Mouse (Mus musculus) cerebellum, postnatal 36 days (tissue): ENCODE results near the gene Sept4.

Source experiments
- DNase-seq, 2 experiments: peaks; one replicate each; pipeline ENCODE4 v3.0.0; 2021 to 2022; ENCODE audit warnings: mixed read lengths in 2 of 2

Sept4 gene

DNA sequence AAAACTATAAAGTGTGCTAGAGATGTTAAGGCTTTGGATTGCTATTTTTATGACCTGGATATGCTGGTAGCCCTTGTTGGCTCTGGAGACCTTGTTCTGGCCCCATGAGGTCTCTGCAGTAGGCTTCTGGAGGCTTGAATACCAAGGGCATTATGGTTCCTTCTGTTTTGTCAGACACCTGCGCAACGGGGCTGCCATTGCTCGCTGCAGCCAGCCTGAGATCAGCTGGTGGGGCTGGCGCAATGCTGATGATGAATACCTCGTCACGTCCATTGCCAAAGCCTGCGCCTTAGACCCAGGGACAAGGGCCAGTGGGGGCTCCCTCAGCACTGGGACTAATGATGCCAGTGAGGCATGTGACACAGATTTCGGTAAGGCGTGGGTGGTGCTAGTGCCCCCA lies 33.5 kb downstream of the Sept4 start:
- no peak for DNase-seq

- no peak for DNase-seq
These were observed 34.9 kb downstream of the Sept4 start for GRCm38 (mm10) chr11:87603571-87603970.

DNA sequence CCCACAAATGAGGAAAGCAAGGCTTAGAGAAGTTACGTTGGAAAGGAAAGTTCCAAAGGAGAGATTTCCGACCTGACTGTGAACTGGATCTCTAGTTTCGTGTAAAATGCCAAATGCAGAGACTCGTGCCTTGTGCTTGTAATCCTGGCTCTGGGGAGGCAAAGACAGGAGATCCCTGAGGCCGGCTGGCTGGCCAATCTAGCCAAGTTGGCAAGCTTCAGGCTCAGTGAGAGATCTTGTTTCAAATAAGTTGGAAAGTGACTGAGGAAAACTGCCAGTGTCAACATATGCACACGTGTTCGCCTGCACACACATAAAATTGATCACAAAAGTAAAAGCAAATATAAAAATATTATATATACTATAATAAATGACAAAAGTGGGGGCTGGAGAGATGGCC lies 40.6 kb downstream of the Sept4 start:
- peak in 1 of 2 experiments; percentile 30 for DNase-seq

DNA sequence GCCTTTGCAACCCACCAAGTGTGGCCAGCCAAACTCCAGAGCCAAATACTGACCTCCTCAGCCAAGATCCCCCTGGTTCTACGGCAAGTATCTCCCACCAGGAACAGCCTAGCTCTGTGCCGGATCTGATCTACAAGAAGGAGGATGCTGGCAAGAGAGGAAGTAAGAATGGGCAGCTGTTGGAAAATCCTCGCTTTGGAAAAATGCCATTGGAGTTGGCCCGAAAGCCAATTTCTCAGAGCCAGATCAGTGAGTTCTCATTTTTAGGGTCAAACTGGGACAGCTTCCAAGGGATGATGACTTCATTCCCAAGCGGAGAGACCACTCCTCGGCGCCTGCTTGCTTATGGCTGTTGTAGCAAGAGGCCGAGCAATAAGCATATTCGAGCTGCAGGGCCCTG lies 42.8 kb downstream of the Sept4 start:
- DNase-seq, result no peak

DNA sequence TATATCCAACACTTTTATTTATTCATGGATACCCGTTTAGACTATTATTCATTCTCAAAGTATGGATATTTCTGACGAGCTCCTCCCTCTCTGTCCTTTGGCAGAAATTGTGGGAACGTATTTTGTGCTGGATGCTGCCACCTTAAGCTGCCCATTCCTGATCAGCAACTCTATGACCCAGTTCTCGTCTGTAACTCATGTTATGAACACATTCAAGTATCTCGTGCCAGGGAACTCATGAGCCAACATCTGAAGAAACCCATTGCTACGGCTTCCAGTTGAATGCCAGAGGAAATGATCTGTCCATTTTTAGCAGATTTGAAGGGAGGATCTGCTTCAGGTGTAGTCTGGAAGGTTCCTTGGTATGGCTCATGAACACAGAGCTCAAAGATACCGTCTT lies 45.3 kb downstream of the Sept4 start:
- DNase-seq, result no peak

DNA sequence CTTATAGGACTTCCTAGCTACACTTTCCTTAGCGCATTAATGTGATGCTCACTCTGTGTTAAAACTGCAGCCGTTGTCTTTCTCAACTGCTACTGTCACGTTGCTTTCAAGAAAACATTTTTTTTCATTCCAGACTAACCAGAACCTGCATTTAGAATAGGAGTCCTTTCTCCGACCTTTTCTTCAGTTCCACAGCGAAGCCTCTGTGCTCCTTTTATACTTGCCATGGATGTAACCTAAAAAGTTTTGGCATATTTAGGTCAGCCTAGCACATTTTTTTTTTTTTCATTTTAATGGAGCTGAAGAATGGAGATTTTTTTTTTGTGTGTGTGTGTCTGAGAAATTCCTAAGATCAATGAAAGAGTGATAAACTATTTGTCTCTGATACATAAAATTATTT lies 46.8 kb downstream of the Sept4 start:
- DNase-seq, result no peak

DNA sequence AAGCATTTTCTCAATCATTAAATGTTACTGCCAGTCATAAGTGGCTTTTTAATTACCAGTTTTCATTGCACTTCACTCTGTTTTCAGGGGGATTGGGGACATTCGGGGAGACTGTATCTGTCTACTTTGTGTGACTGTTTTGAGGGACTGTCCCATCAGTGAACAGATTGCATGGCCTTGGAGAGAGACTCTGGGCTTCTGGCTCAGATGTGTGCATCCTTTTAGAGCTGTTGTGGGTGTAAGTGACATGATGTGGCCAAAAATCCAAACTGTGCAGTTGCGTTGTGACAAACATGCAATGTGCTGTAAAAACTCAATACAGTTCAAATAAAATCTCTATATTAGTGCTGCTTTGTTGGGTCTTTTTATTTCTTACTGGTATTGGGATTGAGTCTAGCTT lies 47.2 kb downstream of the Sept4 start:
- DNase-seq, result no peak

GRCm38 (mm10) chr11:87616790-87617474 lies 48.2 kb downstream of the Sept4 start, which contains the start of gene Hsf5:
Gene Hsf5, plus strand, starts transcription at chr11:87617164.
- DNase-seq, result no peak

DNA sequence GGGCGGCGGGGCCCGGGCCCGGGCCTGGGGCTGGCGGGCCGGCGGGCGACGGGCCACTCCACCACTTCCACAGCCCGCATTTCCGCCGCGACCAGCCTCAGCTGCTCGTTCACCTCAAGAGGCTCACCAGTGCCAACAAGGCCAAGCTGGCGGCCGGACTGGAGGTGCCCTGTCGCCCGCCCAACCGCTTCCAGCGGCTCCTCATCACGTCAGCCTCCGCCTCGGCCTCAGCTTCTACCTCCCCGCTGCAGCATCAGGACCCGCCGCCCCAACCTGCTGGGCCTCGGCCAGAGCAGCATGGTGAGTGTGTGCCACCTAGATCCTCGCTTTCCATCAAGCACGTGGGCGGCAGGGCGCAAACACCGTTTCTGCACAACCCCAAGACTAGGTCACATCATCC lies 48.9 kb downstream of the Sept4 start:
- no peak for DNase-seq

- no peak for DNase-seq
These were observed 54.5 kb downstream of the Sept4 start for GRCm38 (mm10) chr11:87623160-87623559.

DNA sequence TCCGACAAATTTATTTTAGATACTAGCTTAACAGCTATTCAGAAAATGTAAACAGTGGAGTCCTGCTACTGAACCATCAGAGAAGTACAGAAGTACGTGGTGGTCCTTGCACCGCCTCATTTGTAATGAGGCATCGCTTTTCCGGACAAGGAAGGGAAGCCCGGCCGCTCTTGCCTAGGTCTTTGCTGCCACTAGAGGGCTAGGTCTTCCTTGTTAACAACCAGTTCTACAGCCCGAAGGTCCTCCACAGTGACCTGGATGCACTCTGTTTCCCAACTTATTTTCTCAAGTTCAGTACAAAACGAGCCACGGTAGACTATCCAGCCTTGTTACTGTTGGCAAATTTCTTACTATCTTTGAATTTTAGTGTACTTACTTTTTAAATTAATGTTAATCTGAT lies 61.2 kb downstream of the Sept4 start:
- peak; percentile 38 to 39 for DNase-seq

DNA sequence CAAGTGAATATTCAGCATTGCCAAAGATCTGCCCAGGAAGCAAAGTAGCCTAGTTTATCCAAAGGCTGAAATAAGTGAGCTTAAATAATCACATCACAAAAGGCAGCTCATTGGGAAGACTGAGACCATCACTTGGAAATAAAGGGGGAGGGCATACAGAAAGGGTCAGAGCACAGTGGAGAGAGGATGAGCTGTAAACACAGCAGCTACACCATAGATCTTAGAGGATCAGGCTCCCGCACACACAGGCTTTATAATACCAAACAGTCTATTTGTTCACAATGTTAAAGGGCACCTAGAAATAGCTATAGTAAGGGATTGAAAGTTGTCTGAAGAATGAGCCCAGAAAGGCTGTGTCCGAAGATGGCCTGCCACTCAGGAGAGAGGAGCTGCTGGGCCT lies 70.1 kb downstream of the Sept4 start:
- no peak for DNase-seq

GRCm38 (mm10) chr11:87639206-87639605 lies 70.5 kb downstream of the Sept4 start:
- peak; percentile 68 to 70 for DNase-seq
